26 mouse cellular contexts compared by ENCODE assay signal in genomic region chrX:47764440-47764839, GRCm38 (mm10).
DNase-seq lines count a peak whose midpoint lies in the region; ATAC-seq lines count a peak whose summit lies in the region.
"Had no signal": no experiment of that assay in that cellular context is flagged by ENCODE, and none has a peak within 500 bp of the region (broad histone marks: within the 10 kb centered on the region; RNA-seq: fewer than 3 reads in every experiment).

No protein-coding gene starts in this region.

- no peaks in the 10 kb centered on the region for H3K36me3 ChIP-seq in midbrain, embryonic 10.5 days
- H3K36me3 ChIP-seq: embryonic facial prominence, embryonic 10.5 days; embryonic facial prominence, embryonic 12.5 days; forebrain, embryonic 10.5 days; forebrain, embryonic 12.5 days; G1E had no signal

- H3K9me3 ChIP-seq in midbrain, embryonic 10.5 days (replicated peaks), result no peaks in the 10 kb centered on the region
- H3K9me3 ChIP-seq: embryonic facial prominence, embryonic 10.5 days; embryonic facial prominence, embryonic 12.5 days; forebrain, embryonic 10.5 days; forebrain, embryonic 12.5 days; G1E had no signal

- H3K4me3 ChIP-seq in midbrain, embryonic 10.5 days, result no peak overlapping the region
- H3K4me3 ChIP-seq: embryonic facial prominence, embryonic 10.5 days; embryonic facial prominence, embryonic 12.5 days; erythroblast, embryonic 14.5 days; forebrain, embryonic 10.5 days; forebrain, embryonic 12.5 days had no signal

- no peak overlapping the region for H3K27ac ChIP-seq in midbrain, embryonic 10.5 days (replicated peaks)
- H3K27ac ChIP-seq: embryonic facial prominence, embryonic 10.5 days; embryonic facial prominence, embryonic 12.5 days; forebrain, embryonic 10.5 days; forebrain, embryonic 12.5 days had no signal

- WGBS in midbrain, embryonic 10.5 days, result 80% methylated on average over 1 of the region's 1 CpGs

- H3K27me3 ChIP-seq in midbrain, embryonic 10.5 days (ENCODE audit: low read depth, poor library complexity, severe bottlenecking), result no peaks in the 10 kb centered on the region
- H3K27me3 ChIP-seq: CH12.LX; embryonic facial prominence, embryonic 12.5 days; forebrain, embryonic 12.5 days had no signal

- ATAC-seq in granulocyte monocyte progenitor cell, adult 5-6 weeks (replicated peaks; ENCODE audit: poor library complexity, severe bottlenecking), result peak; percentile 86
- no peak for ATAC-seq in erythroblast, adult 5-6 weeks (replicated peaks; ENCODE audit: low FRiP score, poor library complexity, severe bottlenecking)
- ATAC-seq: CD4-positive, CD25-positive, alpha-beta regulatory T cell, adult 4 months; forebrain, embryonic 14.5 days; forebrain, embryonic 16.5 days had no signal

- H3K4me1 ChIP-seq in midbrain, embryonic 10.5 days, result no peaks in the 10 kb centered on the region
- H3K4me1 ChIP-seq: embryonic facial prominence, embryonic 10.5 days; embryonic facial prominence, embryonic 12.5 days; forebrain, embryonic 10.5 days; forebrain, embryonic 12.5 days had no signal

- DNase-seq in 3T3-L1 (ENCODE audit: low read depth, low spot score), result peak; percentile 15
- peak; percentile 4 for DNase-seq in NIH3T3 (ENCODE audit: low read depth)
- DNase-seq in spleen, postnatal 10 days (ENCODE audit: low spot score in 2 of 2), result no peak
- DNase-seq in midbrain, embryonic 10.5 days (ENCODE audit: low spot score), result no peak
- DNase-seq: adrenal gland, adult 2 months; adrenal gland, postnatal 10 days; adrenal gland, postnatal 25 days; B cell, adult 2 months; cerebellum, adult 11 months; cerebellum, adult 18-20 months; cerebellum, adult 8-10 months; cerebellum, adult 9-11 months; cerebellum, postnatal 14 days; cerebellum, postnatal 36 days had no signal

Comparison
In these comparisons a context has a peak if more than half of its experiments do, and no peak if none do; other contexts are left out.
1. DNase-seq: peak in 3T3-L1 (single experiment) and NIH3T3 (single experiment); none in spleen, postnatal 10 days (0 of 2) and midbrain, embryonic 10.5 days (single experiment).